Mouse (Mus musculus): ENCODE results near the gene Nrp2. TPM values are rescaled to one million over a fixed set of nuclear protein-coding genes. Genes with fewer than 3 reads are reported as not detected.

The Nrp2 gene
- total RNA-seq, 1 experiment from 2014 or later: 5.0 TPM

DNA sequence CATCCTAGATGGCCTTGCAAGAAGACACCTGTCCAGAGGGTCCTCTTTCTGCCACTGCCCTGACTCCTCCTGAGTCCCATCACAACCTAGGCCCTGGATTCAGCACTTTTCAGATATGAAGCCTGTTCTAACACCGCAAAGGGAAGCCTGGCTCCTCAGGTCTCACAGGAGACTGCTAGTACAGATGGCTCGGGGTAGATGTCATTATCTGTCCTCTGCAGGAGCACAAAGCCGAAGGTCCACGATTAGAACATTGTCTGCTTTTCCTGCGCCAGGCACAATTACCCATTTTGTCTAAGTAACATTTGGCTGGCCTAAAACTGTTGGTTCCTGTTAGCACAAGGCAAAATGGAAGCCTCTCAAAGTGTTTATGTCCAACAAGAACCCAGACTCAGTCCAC is 97.3 kb downstream of the Nrp2 start:
- no peak for ATAC-seq (replicated peaks; ENCODE audit: insufficient number of reproducible peaks, low FRiP score, low TSS enrichment, poor library complexity, severe bottlenecking)

- ATAC-seq (replicated peaks; ENCODE audit: insufficient number of reproducible peaks, low FRiP score, low TSS enrichment, poor library complexity, severe bottlenecking): no peak
Observed at GRCm38 (mm10) chr1:62801429-62801828, 98.3 kb downstream of the Nrp2 start.

GRCm38 (mm10) chr1:62801842-62802241 is 98.8 kb downstream of the Nrp2 start:
- no peak for ATAC-seq (replicated peaks; ENCODE audit: insufficient number of reproducible peaks, low FRiP score, low TSS enrichment, poor library complexity, severe bottlenecking)

- ATAC-seq (replicated peaks; ENCODE audit: insufficient number of reproducible peaks, low FRiP score, low TSS enrichment, poor library complexity, severe bottlenecking): no peak
Observed at GRCm38 (mm10) chr1:62803544-62803943, 100.5 kb downstream of the Nrp2 start.

DNA sequence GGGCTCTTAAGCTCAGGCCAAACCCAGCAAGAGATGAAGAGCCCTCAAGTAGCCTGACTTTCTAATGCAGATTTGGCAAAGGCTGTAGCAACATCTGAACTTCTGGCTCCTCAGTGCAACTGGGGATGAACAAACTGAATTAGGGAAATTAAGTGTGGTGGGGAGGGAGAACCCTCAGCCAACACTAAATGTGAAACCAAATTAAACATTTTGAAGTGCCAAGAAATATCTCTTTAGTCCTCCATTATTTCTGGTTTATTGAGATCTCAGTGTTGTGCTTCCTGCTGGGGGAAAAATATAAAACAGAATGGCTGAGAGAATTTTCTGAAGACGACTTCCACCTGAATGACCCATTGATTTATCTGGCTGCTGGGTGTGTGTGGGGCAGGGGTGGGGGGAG is 102.9 kb downstream of the Nrp2 start:
- no peak for ATAC-seq (replicated peaks; ENCODE audit: insufficient number of reproducible peaks, low FRiP score, low TSS enrichment, poor library complexity, severe bottlenecking)

DNA sequence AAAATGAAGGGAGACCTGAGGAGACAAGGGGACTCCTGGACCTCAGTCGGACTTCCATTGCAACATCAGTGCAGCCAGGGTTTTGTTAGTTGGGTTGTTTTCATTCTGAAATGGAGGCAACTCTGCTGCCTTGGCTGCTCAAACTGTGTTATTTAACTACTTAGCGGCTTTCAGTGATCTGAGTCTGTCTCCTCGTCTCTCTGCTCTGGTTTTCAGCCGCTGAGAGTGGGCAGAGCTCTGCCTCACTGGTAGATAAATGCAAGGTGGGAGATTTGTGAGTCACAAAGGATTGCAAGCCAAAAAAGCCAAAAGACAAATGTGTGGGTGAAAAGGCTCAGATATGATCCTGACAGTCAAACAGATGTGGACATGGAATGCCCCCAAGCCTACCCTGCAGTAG is 105.3 kb downstream of the Nrp2 start:
- ATAC-seq (replicated peaks; ENCODE audit: insufficient number of reproducible peaks, low FRiP score, low TSS enrichment, poor library complexity, severe bottlenecking): no peak

DNA sequence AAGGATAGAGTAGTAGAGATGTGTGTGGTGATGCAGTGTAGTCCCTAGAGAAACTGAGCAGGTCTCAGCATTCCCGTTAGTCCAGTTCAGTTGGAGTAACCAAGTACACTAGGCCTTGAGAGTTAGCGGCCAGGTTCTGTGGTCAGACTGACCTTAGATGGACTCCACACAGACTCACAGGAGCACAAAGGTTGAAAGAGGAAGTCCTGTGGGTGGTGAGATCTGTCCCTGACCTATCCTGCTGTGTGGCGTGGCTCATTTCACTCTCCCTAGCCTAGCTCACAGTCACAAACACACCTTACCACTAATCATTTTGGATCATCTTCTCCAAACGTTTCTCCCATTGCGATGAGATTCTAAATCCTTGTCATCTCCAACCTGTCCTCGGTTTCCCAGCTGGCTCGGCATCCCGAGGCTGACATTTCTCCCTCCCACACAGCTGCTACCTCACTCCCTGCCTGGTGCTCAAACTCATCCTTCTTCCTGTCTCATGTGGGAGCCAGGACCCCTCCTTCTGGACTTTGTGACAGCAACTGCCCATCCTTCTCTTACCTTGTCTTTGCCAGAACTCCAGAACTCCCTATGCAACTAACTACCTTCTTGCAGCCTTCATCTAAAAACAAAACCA is 106.6 kb downstream of the Nrp2 start:
- no peak for ATAC-seq (replicated peaks; ENCODE audit: insufficient number of reproducible peaks, low FRiP score, low TSS enrichment, poor library complexity, severe bottlenecking)

- ATAC-seq (replicated peaks; ENCODE audit: insufficient number of reproducible peaks, low FRiP score, low TSS enrichment, poor library complexity, severe bottlenecking): no peak
Observed at GRCm38 (mm10) chr1:62811141-62811540, 108.1 kb downstream of the Nrp2 start.

DNA sequence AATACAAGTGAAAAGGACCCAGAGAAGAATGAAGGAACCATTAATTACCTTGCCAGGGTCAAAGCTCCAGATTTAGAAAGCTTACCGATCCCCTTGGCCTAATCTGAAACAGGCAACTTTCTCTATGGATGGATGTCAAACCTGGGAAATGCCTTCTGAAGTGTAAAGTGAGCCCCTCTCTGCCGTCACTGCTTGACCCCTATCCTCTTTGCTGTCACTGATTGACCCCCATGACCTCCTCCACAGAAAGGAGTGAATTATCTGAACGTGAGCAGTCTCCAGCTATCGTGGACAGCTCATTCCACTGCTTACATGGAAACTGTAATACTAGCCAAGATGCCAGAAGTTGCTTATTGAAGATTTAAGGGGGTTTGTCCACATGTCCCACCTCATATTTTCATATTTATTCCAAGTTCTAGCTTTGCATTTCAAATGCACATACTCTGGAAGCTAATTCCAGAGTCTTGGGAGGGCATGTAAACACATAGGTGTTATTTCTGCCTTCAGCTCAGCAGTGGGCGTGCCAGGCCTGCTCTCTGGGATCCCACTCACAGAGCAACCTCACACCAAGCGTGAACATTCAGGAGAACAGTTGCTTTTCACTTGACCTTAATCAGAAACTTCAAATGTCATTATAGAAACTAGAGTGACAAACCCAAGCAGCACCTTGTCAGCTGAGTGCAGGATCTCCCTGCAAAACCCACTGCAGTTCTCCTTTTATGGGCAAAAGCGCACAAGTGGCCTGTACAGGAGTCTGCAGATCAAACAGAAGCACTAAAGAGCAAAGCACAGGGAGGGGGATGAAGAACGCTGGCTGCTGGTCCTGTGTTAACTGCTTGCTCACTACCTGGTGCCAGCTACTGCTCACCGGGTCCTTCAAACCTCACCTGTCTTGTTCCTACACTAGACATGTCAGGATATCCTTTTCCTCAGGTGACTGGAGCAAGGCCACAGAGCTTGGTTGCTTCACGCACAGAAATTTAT is 109.9 kb downstream of the Nrp2 start:
- no peak for ATAC-seq (replicated peaks; ENCODE audit: insufficient number of reproducible peaks, low FRiP score, low TSS enrichment, poor library complexity, severe bottlenecking)

DNA sequence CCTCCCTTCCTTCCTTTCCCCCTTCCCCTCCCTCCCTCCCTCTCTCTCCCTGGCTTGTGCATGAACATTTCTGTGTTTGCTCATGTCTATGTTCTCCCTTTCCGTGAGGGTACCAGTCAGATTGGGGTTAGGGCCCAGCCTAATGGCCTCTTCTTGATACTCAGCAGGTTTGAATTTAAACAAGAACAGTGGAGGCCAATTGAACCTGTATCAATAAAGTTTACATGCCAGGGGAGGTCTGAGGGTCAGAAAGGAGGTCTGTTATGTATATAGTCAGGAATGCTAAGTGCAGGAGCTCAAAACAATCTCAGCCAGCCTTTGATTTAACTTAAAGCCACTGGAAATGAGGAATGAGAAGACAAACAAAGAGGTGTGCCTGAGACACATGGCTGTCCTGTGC is 110.9 kb downstream of the Nrp2 start:
- ATAC-seq (replicated peaks; ENCODE audit: insufficient number of reproducible peaks, low FRiP score, low TSS enrichment, poor library complexity, severe bottlenecking): no peak

GRCm38 (mm10) chr1:62817566-62817965 is 114.5 kb downstream of the Nrp2 start:
- no peak for ATAC-seq (replicated peaks; ENCODE audit: insufficient number of reproducible peaks, low FRiP score, low TSS enrichment, poor library complexity, severe bottlenecking)

- no peak for ATAC-seq (replicated peaks; ENCODE audit: insufficient number of reproducible peaks, low FRiP score, low TSS enrichment, poor library complexity, severe bottlenecking)
Observed at GRCm38 (mm10) chr1:62820170-62820569, 117.1 kb downstream of the Nrp2 start.

- no peak for ATAC-seq (replicated peaks; ENCODE audit: insufficient number of reproducible peaks, low FRiP score, low TSS enrichment, poor library complexity, severe bottlenecking)
Observed at GRCm38 (mm10) chr1:62821509-62822398, 118.7 kb downstream of the Nrp2 start.

- ATAC-seq (replicated peaks; ENCODE audit: insufficient number of reproducible peaks, low FRiP score, low TSS enrichment, poor library complexity, severe bottlenecking): no peak
Observed at GRCm38 (mm10) chr1:62823549-62824195, 120.6 kb downstream of the Nrp2 start.

GRCm38 (mm10) chr1:62825822-62826765 is 123.0 kb downstream of the Nrp2 start:
- ATAC-seq (replicated peaks; ENCODE audit: insufficient number of reproducible peaks, low FRiP score, low TSS enrichment, poor library complexity, severe bottlenecking): no peak

DNA sequence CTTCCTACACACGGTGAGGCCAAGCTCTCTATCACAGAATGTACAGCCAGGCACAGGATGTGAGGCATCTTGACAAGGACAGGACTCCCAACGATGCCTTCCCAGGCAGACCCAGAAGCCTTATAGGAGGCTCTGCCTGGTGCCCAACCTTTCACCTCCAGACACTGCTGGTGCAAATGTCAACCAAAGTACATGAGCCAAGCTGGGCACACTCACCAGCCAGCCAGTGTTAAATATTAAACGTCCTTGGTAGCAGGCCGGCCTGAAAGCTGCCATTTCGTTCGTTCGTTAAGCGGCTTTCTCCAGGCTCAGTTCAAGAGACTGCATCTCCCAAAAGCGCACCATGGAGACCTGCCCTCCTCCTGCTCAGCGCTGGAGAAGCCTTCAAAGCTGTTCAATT is 124.2 kb downstream of the Nrp2 start:
- no peak for ATAC-seq (replicated peaks; ENCODE audit: insufficient number of reproducible peaks, low FRiP score, low TSS enrichment, poor library complexity, severe bottlenecking)

DNA sequence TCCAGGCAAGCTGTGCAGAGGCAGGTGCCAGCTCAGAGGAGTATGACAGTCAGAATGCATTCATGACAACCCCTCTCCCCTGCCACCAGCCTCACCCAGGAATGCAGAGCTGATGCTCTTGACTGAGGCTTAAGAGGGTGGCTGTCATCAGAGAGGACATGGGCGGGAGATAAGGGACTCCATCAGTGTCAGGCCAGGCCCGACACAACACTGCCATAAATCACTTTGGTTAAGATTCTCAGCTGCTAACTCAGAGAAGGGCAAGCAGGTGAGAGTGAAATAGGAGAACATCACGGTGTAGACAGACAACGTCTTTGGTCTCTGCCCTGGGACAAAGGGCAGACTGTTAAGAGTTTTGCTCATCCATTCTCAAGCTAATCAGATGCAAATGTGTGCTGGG is 125.1 kb downstream of the Nrp2 start:
- no peak for ATAC-seq (replicated peaks; ENCODE audit: insufficient number of reproducible peaks, low FRiP score, low TSS enrichment, poor library complexity, severe bottlenecking)
